Mouse (Mus musculus) brain, embryonic 14.5 days (tissue): Measurements from ENCODE around the gene Alkbh1.

ENCODE experiments used
- CTCF ChIP-seq: fragments of 200-500 bp; IDR thresholded peaks from 2 replicates; pipeline ENCODE4 v1.5.1; 2012; ENCODE audit warnings: inconsistent platforms, mild to moderate bottlenecking, moderate library complexity, borderline replicate concordance; ENCODE audit not compliant: insufficient read depth, insufficient read length; ENCODE audit errors: extremely low read depth
- POLR2A ChIP-seq: fragments of 200-500 bp; IDR thresholded peaks from 2 replicates; pipeline ENCODE4 v1.6.1; 2012; ENCODE audit warnings: mild to moderate bottlenecking, inconsistent platforms, borderline replicate concordance; ENCODE audit not compliant: poor library complexity, insufficient read depth, insufficient read length, severe bottlenecking; ENCODE audit errors: extremely low read depth

- TF ChIP-seq CTCF (no peak), POLR2A (no peak)
Observed at GRCm38 (mm10) chr12:87449456-87449855, 5.6 kb upstream of the Alkbh1 start.
